Mouse (Mus musculus): ENCODE measurements around the gene Hjurp.

DNA sequence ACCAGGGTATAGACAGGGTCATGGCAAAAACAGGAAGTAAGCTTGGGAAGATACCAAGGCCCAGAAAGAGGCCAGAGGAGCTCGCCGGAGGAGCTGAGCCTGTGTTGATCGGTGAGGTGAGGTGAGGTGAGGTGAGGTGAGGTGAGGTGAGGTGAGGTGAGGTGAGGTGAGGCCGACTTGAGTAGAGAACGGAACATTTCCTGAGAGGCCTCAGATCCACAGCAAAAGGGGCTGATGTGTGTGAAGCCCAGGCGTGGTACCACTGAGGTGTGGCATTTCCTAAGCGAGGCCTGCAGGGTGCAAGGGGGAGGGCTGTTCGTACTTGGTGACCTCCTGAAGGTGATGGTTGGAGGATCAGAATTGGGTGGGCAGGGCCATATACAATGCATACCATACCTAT lies 24.3 kb downstream of the Hjurp start:
- TF ChIP-seq ZMIZ1 (IDR thresholded peaks at IDR 0.05; ENCODE audit: low read depth, low read length) (no peak), CTCF (conservative IDR thresholded peaks at IDR 0.05 in 1 of 2, IDR thresholded peaks at IDR 0.05 in 1 of 2; ENCODE audit: low read depth in 2 of 2, low read length in 2 of 2) (no peak), MAFK (IDR thresholded peaks at IDR 0.05; ENCODE audit: insufficient replicate concordance, low read length) (no peak), USF2 (conservative IDR thresholded peaks at IDR 0.05; ENCODE audit: low read depth, low read length) (no peak)
